Mouse (Mus musculus): ENCODE results near the gene Ccdc9b.

- TF ChIP-seq GATA1 (IDR thresholded peaks at IDR 0.05; ENCODE audit: borderline replicate concordance, low read length) = no peak
- no peak for TF ChIP-seq FLI1 (IDR thresholded peaks at IDR 0.05; ENCODE audit: low read length)
These were observed 34.5 kb downstream of the Ccdc9b start for GRCm38 (mm10) chr2:118727911-118728310.

All from megakaryocyte, embryonic 14.5 days (primary cell).